Mouse (Mus musculus): ENCODE measurements at regions not wholly inside any gene's neighbourhood (a gene's known extent, or its start where the extent isn't known, plus 50 kb on each side); places are given as distances from the start of the nearest gene placed in this dataset.

DNA sequence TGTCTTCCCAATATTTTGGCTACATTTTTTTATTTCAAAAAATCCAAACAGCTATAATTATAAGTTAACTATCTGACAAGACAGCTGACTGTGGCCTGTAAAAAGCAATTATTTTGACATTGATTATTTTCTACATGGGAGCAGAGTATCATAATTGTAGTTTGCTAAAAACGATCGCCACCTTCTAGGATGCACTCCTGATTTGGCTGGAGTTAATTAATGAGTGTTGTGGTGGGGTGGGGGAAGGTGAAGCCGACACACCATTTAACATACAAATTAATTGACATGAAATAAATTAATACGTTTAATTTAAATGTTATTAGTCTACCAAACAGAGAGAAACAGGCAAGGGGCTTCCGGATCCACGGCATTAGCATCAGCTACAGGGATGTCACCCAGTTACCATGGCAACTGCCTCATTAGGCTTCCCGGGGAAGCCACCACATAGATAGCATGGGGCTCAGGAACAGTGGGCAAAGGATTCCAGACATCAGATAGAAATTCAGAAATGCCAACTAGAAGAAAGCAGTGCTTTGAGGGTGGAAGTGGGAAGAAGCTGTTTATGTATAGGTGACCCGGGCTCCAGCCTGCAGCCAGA lies 255.9 kb downstream of the Prdm2 start:
- Histone ChIP-seq H3K4me3 (ENCODE audit: extremely low read depth, insufficient read depth, insufficient read length) (no peak overlapping the region), H3K27ac (ENCODE audit: insufficient read depth, low read length) (no peak overlapping the region), H3K36me3 (ENCODE audit: control insufficient read depth, insufficient read depth, low read length) (no peaks in the 10 kb centered on the region), H3K27me3 (ENCODE audit: control insufficient read depth, insufficient read depth, low read length) (no peaks in the 10 kb centered on the region), H3K4me1 (ENCODE audit: control insufficient read depth, insufficient read depth, insufficient read length) (no peaks in the 10 kb centered on the region)
- DNase-seq (ENCODE audit: low read depth in 1 of 2, low spot score in 2 of 2) = no peak
- whole genome bisulfite sequencing = 75% methylated on average over 8 of the region's 8 CpGs
- TF ChIP-seq POLR2A (IDR thresholded peaks at IDR 0.05; ENCODE audit: low read depth, low read length) (no peak), CTCF (IDR thresholded peaks at IDR 0.05; ENCODE audit: extremely low read depth, insufficient read depth, insufficient read length, insufficient replicate concordance) (no peak)

GRCm38 (mm10) chr4:142956376-142956775 lies 256.4 kb downstream of the Prdm2 start:
- TF ChIP-seq POLR2A (IDR thresholded peaks at IDR 0.05; ENCODE audit: low read depth, low read length) (no peak), CTCF (IDR thresholded peaks at IDR 0.05; ENCODE audit: extremely low read depth, insufficient read depth, insufficient read length, insufficient replicate concordance) (no peak)
- no peak for DNase-seq (ENCODE audit: low read depth in 1 of 2, low spot score in 2 of 2)
- no peaks in the 10 kb centered on the region for H3K36me3 ChIP-seq (ENCODE audit: control insufficient read depth, insufficient read depth, low read length)
- no peak overlapping the region for H3K4me3 ChIP-seq (ENCODE audit: extremely low read depth, insufficient read depth, insufficient read length)
- 84% methylated on average over 5 of the region's 5 CpGs for WGBS
- no peaks in the 10 kb centered on the region for H3K4me1 ChIP-seq (ENCODE audit: control insufficient read depth, insufficient read depth, insufficient read length)
- no peak overlapping the region for H3K27ac ChIP-seq (ENCODE audit: insufficient read depth, low read length)
- H3K27me3 ChIP-seq (ENCODE audit: control insufficient read depth, insufficient read depth, low read length) = no peaks in the 10 kb centered on the region

GRCm38 (mm10) chr4:142953724-142954123 lies 259.1 kb downstream of the Prdm2 start:
- H3K4me1 ChIP-seq (ENCODE audit: control insufficient read depth, insufficient read depth, insufficient read length) = no peaks in the 10 kb centered on the region
- TF ChIP-seq CTCF (IDR thresholded peaks at IDR 0.05; ENCODE audit: extremely low read depth, insufficient read depth, insufficient read length, insufficient replicate concordance) = no peak
- no peak for TF ChIP-seq POLR2A (IDR thresholded peaks at IDR 0.05; ENCODE audit: low read depth, low read length)
- 82% methylated on average over 9 of the region's 9 CpGs for WGBS

DNA sequence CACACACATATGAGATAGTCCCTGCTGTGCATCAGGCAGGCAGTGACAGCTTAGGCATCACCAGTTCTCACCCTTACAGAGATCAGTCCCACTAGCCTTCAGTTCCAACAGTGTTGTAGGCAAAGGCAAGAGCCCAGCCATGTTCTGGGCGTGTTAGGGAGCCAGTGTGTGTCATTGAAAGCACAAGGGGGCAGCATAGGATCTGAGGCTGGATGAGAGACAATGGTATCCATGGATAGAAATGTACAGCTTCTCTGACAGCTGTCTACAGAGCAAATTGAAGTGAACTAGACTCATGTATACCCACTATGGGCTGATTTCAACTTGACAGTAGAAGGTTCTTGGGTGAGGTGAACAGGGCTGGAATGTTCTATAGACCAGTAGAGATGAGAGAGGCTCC lies 259.9 kb downstream of the Prdm2 start:
- H3K27ac ChIP-seq (ENCODE audit: insufficient read depth, low read length) = no peak overlapping the region
- no peaks in the 10 kb centered on the region for H3K4me1 ChIP-seq (ENCODE audit: control insufficient read depth, insufficient read depth, insufficient read length)
- 40% methylated on average over 1 of the region's 1 CpGs for WGBS
- no peaks in the 10 kb centered on the region for H3K27me3 ChIP-seq (ENCODE audit: control insufficient read depth, insufficient read depth, low read length)
- no peak for DNase-seq (ENCODE audit: low read depth in 1 of 2, low spot score in 2 of 2)
- no peak overlapping the region for H3K4me3 ChIP-seq (ENCODE audit: extremely low read depth, insufficient read depth, insufficient read length)
- H3K36me3 ChIP-seq (ENCODE audit: control insufficient read depth, insufficient read depth, low read length) = no peaks in the 10 kb centered on the region
- no peak for TF ChIP-seq POLR2A (IDR thresholded peaks at IDR 0.05; ENCODE audit: low read depth, low read length)
- no peak for TF ChIP-seq CTCF (IDR thresholded peaks at IDR 0.05; ENCODE audit: extremely low read depth, insufficient read depth, insufficient read length, insufficient replicate concordance)

More at GRCm38 (mm10) chr4:142953724-142954123, 259.1 kb downstream of the Prdm2 start:
- no peaks in the 10 kb centered on the region for H3K36me3 ChIP-seq (ENCODE audit: control insufficient read depth, insufficient read depth, low read length)
- H3K27me3 ChIP-seq (ENCODE audit: control insufficient read depth, insufficient read depth, low read length) = no peaks in the 10 kb centered on the region
- no peak for DNase-seq (ENCODE audit: low read depth in 1 of 2, low spot score in 2 of 2)
- H3K4me3 ChIP-seq (ENCODE audit: extremely low read depth, insufficient read depth, insufficient read length) = no peak overlapping the region
- H3K27ac ChIP-seq (ENCODE audit: insufficient read depth, low read length) = no peak overlapping the region

DNA sequence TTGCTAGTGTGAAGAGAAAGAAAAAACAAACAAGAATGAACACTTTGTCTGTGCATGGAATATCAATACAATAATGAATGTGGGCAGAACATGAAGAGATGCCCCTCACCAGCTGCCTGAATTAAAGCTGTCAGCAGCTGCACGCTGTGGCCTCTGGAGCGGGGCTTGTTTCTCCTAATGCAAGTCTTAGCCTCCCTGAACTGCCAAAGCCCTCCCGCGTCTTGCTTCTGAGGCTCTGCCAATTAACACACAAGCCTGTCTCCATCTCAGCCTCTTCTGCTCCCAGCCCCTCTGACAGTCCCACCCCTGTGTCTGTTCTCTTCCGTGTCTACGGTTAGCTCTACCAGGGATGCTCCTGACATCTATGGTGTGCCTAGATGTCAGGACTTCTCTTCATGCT lies 265.1 kb downstream of the Prdm2 start:
- Histone ChIP-seq H3K4me3 (ENCODE audit: extremely low read depth, insufficient read depth, insufficient read length) (no peak overlapping the region), H3K36me3 (ENCODE audit: control insufficient read depth, insufficient read depth, low read length) (no peaks in the 10 kb centered on the region), H3K4me1 (ENCODE audit: control insufficient read depth, insufficient read depth, insufficient read length) (no peaks in the 10 kb centered on the region), H3K27me3 (ENCODE audit: control insufficient read depth, insufficient read depth, low read length) (no peaks in the 10 kb centered on the region), H3K27ac (ENCODE audit: insufficient read depth, low read length) (no peak overlapping the region)
- 79% methylated on average over 6 of the region's 6 CpGs for WGBS
- TF ChIP-seq POLR2A (IDR thresholded peaks at IDR 0.05; ENCODE audit: low read depth, low read length) = no peak
- TF ChIP-seq CTCF (IDR thresholded peaks at IDR 0.05; ENCODE audit: extremely low read depth, insufficient read depth, insufficient read length, insufficient replicate concordance) = no peak
- DNase-seq (ENCODE audit: low read depth in 1 of 2, low spot score in 2 of 2) = no peak

- H3K36me3 ChIP-seq (ENCODE audit: control insufficient read depth, insufficient read depth, low read length) = no peaks in the 10 kb centered on the region
- TF ChIP-seq POLR2A (IDR thresholded peaks at IDR 0.05; ENCODE audit: low read depth, low read length) = no peak
- no peak for TF ChIP-seq CTCF (IDR thresholded peaks at IDR 0.05; ENCODE audit: extremely low read depth, insufficient read depth, insufficient read length, insufficient replicate concordance)
Observed at GRCm38 (mm10) chr4:142933627-142934026, 279.2 kb downstream of the Prdm2 start.

GRCm38 (mm10) chr4:142929245-142929644 lies 283.6 kb downstream of the Prdm2 start:
- WGBS = 89% methylated on average over 4 of the region's 4 CpGs

More at GRCm38 (mm10) chr4:142933627-142934026, 279.2 kb downstream of the Prdm2 start:
- Histone ChIP-seq H3K4me3 (ENCODE audit: extremely low read depth, insufficient read depth, insufficient read length) (no peak overlapping the region), H3K4me1 (ENCODE audit: control insufficient read depth, insufficient read depth, insufficient read length) (no peaks in the 10 kb centered on the region), H3K27ac (ENCODE audit: insufficient read depth, low read length) (no peak overlapping the region), H3K27me3 (ENCODE audit: control insufficient read depth, insufficient read depth, low read length) (no peaks in the 10 kb centered on the region)
- DNase-seq (ENCODE audit: low read depth in 1 of 2, low spot score in 2 of 2) = no peak
- 84% methylated on average over 9 of the region's 9 CpGs for WGBS

More at GRCm38 (mm10) chr4:142929245-142929644, 283.6 kb downstream of the Prdm2 start:
- TF ChIP-seq POLR2A (IDR thresholded peaks at IDR 0.05; ENCODE audit: low read depth, low read length) (no peak), CTCF (IDR thresholded peaks at IDR 0.05; ENCODE audit: extremely low read depth, insufficient read depth, insufficient read length, insufficient replicate concordance) (no peak)
- H3K4me3 ChIP-seq (ENCODE audit: extremely low read depth, insufficient read depth, insufficient read length) = no peak overlapping the region
- H3K27ac ChIP-seq (ENCODE audit: insufficient read depth, low read length) = no peak overlapping the region
- DNase-seq (ENCODE audit: low read depth in 1 of 2, low spot score in 2 of 2) = no peak
- H3K4me1 ChIP-seq (ENCODE audit: control insufficient read depth, insufficient read depth, insufficient read length) = no peaks in the 10 kb centered on the region
- H3K27me3 ChIP-seq (ENCODE audit: control insufficient read depth, insufficient read depth, low read length) = no peaks in the 10 kb centered on the region
- no peaks in the 10 kb centered on the region for H3K36me3 ChIP-seq (ENCODE audit: control insufficient read depth, insufficient read depth, low read length)
